Mouse (Mus musculus) monocyte, adult 5-6 weeks (primary cell): ENCODE data around the gene Mef2b. TPM values are rescaled to one million over a fixed set of nuclear protein-coding genes. Genes with fewer than 3 reads are reported as not detected.

Source experiments
- ATAC-seq: fragments of 153-309, 156-312 bp; replicated peaks from 2 replicates; pipeline ENCODE4 v1.8.0; 2017; ENCODE audit warnings: mild to moderate bottlenecking; ENCODE audit not compliant: low TSS enrichment, insufficient number of reproducible peaks, severe bottlenecking, poor library complexity, low FRiP score
- total RNA-seq: library from RNA; stranded (forward); fragments of 200-1000, 200-491, 200-594 nt; gene quantifications from 3 replicates; pipeline ENCODE4 v1.2.3, GENCODE M21; 2017

Gene Mef2b
- total RNA-seq, 1 experiment from 2014 or later = 1.5 TPM

DNA sequence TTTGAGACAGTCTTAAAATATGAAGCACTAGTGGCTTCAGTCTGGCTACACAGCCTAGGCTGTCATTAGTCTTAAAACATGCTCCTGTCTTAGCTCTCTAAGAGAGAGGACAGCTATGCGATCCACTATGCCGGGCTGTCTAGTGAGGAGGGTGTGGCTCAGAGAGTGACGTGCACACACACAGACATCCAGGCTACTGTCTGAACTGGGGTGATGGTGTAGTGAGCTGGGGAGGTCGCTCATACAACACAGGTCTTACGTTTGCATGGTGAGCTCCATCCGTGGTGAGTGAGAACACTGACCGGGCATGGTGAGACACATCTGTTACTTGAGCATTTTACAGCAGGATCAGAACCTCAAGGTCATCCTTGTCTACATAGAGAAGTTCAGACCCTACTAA is 31.7 kb downstream of the Mef2b start:
- ATAC-seq = no peak

DNA sequence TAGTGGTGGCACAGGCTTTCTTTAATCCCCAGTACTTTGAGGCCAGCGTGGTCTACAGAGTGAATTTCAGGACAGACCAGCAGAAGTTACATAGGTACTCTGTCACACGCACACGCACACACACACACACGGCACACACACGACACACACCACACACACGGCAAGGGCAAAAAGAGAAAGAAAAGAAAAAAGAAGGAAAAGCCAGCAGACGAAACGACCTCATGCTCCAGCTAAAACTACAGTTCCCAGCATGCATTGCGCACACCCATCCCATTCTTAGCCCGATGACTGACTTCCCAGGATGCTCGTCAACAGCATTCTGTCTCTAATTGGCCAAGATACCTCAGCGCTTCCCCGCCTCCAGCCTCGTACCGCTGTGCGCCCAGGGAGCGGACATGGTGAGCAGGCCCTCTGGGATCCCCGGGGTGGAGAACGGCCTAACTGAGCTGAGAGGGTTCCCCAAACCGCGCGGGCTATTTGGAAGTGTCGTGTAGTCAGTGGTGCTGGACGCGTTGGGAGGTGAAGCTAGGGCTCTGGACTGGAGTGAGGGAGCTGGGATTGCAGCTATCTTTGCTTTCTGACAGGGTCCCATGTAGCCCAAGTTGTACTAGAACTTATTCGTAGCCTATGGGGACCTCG is 32.7 kb downstream of the Mef2b start, which contains the start of gene Tmem161a:
TSS of gene Tmem161a (plus strand) at position 314 of the 639 bp plus-strand sequence.
- peak; percentile 99 for ATAC-seq

DNA sequence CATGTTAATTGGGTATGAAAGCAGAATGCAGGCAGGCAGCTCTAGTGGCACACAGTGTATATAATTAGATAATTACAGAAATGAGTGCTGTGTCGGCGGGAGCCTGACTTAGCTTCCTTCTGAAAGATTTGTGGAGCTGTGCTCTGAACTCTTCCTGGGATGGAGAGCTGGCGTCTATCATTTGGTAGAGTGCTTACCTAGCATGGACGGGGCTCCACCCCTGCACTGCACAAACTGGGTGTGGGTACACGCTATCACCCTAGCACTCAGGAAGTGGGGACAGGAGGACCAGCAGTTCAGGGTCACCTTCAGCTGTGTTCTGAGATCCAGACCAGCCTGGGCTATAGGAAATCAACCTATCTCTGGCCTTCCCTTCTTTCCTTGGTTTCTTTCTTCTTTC is 33.8 kb downstream of the Mef2b start:
- no peak for ATAC-seq

DNA sequence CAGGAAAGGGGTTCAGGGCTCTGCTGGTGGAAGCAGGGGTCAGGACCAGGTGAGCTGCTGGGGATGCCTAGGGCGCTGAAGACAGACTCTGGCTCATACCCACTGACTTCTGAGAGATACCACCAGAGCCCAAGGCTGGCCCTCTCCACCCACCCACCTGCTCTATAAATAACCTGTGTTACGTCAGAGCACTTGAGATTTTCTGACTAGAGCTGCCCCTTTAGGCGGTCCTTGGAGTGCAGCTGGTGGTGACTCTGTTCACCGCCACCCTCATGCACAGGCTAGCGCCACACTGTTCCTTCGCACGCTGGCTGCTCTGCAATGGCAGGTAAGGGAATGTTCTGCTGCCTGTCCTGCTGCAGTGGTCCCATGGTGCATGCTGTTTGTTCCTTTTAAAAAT is 34.6 kb downstream of the Mef2b start:
- ATAC-seq = no peak

DNA sequence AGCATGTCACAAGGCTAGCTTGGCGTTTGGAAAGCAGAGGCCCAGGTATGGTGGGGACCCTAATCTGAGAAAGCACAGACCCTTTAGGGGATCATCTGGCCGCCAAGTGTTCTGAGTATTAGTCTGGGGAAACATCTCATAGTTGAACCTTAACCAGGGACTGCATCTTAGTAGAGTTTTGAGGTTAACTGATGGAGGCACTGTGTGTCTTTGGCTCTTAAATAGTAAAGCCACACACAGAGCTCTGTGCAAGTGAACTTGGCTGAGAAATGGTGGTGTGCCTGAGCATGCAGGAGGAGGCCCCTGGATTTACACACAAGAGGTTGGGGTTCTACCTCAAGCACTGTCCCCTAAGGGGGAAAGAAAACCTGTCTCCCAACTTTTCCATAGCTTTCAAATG is 38.7 kb downstream of the Mef2b start:
- no peak for ATAC-seq

DNA sequence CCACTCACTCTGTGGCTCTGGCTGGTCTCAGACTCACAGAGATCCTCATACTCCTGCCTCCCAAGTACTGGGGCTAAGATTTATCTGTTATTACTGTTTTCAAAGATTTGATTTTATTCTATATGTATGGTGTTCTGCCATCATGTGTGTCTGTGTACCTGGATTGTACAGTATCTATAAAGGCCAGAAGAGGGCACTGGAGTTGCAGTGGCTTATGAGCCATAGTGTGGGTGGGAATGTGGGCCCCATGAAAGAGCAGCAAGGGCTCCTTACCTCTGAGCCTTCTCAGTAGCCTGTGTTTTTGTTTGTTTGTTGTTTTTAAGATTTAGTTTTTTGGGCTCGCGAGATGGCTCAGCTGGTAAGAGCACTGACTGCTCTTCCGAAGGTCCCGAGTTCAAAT is 39.6 kb downstream of the Mef2b start:
- ATAC-seq = no peak

DNA sequence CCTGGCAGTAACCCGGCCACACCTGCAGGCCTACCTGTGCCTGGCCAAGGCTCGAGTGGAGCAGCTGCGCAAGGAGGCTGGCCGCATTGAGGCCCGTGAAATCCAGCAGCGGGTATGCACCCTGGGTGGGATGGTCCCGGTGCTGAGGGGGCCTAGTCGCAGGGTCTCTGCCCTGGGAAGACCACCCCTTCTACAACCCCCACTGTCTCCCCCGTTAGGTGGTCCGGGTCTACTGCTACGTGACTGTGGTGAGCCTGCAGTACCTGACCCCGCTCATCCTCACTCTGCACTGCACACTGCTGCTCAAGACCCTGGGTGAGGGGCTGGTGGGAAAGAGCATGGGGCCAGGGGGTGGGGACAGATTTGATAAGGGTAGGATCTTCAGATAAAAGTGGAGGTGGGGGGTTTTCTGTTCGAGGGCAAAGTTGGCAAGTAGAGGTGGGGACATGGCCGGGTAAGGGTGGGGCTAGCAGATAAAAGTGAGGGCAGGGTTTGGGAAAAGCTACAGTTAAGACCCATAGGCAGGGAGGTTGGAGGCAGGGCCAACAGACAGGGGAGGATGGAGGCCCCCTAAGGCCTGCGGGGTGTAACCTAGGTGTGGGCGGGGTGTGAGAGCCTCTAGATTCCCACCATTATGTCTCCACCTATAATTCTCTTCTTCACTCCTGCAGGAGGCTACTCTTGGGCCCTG is 41.8 kb downstream of the Mef2b start:
- no peak for ATAC-seq

DNA sequence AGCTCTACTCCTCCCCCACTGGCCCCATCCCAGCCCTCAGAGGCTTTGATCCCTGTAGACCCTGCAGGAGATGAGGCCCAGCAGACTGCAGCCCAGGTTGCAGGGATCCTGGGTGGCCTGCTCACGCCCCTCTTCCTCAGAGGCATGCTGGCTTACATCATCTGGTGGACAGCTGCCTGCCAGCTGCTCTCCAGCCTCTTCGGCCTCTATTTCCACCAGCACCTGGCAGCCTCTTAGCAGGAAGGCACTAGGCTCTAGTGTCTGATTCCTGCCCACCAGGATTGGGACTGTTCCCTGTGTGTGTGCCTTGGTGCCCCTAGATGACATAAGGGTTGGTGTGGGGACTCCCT is 42.4 kb downstream of the Mef2b start:
- ATAC-seq = no peak

DNA sequence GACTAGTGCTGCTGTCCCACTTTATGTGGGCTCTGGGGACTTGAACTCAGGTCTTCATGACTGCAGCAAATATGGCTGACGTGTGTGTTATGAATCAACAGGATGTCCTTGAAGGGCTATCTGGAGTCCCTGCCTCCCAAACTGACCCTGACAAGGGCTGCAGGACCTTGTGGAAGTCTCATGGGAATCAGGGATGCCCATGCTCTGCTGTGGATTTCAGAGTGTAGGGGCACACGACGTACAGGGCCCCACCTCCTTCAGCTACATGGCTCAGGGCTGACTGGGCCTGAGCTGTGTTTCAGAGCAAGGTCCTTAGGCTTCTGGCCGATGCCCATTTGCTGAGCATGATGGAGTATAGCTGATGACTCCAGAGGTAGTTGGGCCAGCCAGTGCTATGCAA is 43.7 kb downstream of the Mef2b start:
- ATAC-seq = no peak

DNA sequence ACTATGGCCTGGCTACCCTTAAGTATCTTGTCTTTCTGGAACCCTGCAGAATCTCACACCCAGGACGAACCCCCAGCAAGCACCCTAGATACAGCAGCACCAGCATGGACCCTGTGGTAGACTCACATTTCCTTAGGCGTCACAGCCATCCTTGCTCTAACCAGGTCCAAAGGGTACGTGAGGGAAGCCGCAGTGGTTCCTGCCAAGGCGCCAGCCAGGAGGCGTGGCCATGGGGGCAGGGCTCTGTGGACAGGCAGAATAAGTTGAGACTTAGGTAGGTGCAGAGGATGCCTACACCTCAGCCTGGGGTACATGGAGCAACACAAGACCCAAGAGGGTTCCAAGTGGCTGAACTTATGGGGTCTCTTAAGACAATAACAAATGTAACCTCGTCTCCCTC is 49.2 kb downstream of the Mef2b start:
- ATAC-seq = no peak

DNA sequence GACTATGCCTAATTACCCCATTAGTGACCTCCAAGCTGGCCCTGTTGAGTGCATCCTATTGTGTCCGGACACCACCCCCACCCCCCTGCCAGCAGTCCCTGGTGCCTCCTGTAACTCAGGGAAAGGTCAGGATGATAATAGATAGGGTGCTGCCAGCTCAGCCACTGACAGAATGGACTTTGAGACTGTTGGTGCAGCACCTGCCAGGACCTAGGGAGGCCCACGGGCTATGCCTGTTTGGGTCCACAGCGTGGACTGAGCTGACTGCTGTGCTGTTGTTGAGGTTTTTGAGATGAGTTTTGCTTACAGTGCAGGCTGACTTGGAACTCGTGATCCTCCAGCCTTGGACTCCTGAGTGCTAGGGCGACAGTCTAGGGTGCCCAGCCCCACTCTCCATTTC is 53.7 kb downstream of the Mef2b start:
- ATAC-seq = no peak

DNA sequence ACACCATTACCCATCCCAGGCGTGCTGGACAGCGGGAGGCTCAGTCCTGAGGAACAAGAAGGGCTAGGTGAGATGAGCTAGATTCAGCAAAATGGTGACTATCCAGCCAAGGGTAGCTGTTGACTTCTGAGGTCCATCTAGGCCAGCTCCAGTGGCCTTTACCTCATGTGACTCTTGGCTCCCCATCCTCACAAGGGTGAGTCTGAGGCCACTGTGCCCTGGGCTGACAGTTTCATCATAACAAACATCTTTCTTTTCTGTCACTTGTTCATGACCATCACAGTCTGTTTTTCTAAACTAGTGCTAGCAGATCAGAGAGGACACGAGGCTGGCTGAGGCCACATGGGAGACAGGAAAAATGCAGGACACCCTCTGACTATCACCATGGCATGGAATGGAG is 54.7 kb downstream of the Mef2b start:
- ATAC-seq = no peak

DNA sequence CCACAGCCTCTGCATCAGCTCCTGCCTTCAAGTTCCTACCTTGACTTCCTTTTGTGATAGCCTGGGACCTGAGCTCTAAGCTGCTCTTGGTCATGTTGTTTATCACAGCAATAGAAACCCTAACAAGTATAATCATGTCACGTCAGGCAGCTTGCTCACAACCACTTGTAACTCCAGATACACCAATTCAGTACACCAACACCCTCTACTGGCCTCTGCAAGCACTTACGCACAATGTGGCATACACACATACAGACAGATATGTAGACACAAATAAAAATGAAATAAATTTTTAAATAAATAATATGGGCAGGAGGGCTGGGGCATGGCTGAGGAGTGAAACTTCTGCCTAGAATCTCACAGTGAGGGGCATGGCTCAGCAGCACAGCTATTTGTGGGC is 56.3 kb downstream of the Mef2b start:
- ATAC-seq = no peak

DNA sequence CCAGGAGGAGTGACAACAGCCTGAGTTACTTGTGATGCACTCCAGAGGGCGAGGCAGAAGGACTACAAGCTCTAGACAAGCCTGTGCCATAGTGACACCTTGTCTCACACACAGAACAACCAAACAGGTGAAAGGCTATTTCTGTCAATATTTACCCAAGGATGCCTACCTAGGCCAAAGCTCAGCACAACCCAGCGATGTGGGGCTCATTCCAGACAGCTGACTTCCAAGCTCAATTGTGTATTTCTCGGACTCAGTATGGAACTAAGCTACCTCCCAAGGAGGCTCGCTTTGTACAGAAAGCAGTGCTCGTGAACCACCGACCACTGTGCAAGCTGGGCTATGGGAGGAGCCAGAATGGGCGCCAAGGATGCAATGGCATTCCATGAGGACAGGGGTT is 58.1 kb downstream of the Mef2b start:
- ATAC-seq = no peak

DNA sequence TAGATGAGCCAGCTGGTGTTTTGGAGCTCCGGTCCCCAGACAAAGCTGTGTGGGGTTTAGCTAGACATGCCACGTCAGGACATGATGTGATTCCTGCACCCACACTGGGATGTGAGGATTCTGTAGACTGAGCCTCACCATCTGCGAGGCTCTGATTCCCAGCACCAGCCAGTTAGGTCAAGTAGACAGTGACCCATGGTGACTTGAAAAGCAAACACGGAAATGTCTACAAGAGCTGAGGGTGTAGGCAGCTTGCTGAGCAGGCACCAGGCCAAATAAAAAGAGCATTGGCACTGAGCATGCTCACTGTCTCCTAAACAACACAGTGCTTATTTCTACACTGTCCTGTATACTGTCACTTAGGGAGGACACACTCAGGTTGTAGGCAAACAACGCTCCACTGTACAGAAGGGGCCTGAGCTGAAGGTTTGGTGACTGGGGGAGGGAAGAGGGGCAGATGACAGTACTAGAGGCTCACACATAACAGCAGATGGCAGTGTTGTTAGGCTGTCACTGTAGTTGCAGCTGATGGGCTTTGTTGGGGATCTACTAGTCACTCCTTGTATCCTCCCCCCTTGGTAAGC is 60.7 kb downstream of the Mef2b start:
- no peak for ATAC-seq

DNA sequence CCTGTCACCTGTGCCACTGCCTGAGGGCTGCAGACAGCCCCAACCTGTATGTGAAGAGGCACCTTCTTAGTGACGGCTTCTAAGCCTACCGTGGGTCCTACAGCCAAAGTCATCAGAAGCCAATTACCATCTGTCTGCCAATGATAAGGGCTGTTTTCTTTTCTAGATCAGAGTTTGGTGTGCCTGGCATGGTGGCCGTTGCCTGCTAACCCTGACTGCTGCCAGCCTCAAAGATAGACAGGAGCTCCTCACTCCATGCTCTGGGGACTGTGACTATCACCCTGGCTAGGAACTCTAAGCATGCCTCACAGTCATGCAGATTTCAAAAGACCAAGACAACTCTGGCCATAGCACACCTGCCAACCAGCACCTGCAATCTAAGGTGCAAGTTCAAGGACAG is 61.9 kb downstream of the Mef2b start:
- no peak for ATAC-seq

DNA sequence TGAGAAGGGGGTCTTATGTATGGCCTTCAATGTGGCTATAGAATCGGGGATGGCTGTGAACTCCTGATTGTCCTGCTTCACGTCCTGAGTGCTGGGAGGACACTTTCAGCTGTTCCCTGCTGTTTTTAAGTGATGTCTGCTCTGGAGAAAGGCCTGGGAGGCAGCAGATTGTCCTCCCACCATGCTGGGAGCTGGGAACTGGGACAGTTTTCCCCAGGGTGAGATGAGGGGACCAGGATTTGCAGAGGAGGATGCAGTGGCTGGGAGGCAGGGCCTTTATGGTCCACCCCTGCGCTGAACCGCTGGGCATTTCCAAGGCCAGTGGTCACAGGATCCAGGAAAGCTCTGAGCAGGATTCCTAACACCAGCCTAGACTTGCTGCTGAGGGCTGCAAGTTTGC is 63.6 kb downstream of the Mef2b start:
- ATAC-seq = no peak

DNA sequence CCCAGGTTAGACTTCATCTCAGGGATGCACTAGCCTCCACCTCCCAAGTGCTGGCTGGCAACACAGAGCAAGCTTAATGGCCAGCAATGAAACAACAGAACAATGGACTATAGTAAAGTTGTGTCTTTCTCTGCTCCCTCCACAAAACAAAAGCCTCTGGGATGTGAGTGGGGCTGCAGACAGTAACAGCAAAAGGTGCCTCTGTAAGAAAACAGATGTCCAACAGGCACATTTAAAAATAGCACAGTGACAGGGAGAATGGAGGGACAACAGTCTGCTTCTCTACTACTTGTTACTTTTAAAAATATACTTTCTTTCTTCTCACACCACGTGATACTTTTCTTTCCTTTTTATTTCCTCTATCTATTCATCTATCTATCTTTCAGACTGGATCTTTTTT is 65.2 kb downstream of the Mef2b start:
- no peak for ATAC-seq

DNA sequence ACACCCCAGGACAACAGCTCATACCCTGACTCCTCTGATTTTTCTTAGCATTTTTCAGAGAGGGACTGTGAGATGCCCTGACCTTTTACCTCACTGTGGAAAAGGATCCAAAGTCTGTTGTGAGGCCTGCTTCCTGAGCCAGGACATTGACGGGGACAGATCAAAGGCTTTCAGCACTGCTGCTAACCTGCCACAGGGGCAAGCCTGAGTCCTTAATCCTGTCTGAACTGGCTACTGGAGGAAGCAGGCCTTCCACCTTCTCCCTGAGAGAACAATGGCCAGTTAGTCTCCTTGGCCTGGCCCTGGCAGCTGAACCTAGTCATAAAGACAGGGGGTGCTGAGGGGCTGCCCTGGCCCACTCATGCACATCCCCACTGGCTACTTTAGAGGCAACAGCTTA is 68.6 kb downstream of the Mef2b start:
- no peak for ATAC-seq

DNA sequence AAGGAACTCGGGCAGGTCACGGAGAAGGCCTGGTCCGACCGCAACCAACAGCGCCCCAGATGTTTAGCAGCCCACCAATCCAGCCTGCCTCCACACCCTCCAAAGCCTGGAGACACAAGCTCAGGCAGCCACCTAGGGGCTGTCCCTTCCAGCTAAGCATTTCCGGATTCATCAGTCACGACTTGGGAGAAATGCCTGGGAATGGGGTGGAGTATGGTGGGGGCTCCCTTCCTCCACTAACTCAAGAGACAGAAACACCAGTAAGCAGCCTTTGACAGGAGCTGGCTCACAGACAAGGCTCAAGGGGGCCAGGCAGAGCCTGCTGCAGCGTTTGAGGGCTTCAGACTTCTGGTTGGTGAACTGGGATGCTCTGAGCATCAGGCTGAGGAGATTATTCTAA is 71.0 kb downstream of the Mef2b start:
- ATAC-seq = no peak
